In the genomic region with DNA sequence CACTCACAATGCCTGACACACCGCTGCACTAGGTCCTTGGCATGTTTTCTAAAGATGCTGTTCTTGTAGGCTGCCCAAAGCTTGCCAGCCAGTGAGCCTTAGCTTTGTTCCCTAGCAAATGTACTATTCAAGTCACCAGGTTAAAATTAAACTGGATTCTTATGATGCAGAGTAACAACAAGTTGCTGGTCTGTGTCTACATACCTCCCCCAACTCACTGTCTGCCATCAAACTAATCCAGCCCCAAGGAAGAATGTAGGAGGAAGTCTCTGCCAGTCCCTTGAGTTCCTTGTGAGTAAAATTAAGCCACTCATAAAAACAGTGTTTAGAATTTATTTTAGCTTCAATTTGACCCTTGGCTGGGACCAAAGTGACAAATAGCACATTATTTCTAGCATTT, we compare ENCODE assay signal across 30 mouse cellular contexts. TPM values are rescaled to one million over a fixed set of nuclear protein-coding genes. Genes with fewer than 3 reads are reported as not detected.
"Had no signal": no experiment of that assay in that cellular context is flagged by ENCODE, and none has a peak within 500 bp of the region (broad histone marks: within the 10 kb centered on the region; RNA-seq: fewer than 3 reads in every experiment).

No protein-coding gene starts in this region.

- H3K4me2 ChIP-seq: limb, embryonic 13.5 days; liver, embryonic 12.5 days; liver, embryonic 15.5 days; lung, embryonic 15.5 days; midbrain, embryonic 13.5 days; neural tube, embryonic 13.5 days had no signal

- H3K27ac ChIP-seq: limb, embryonic 10.5 days; limb, embryonic 13.5 days; liver, embryonic 12.5 days; liver, embryonic 15.5 days; lung, embryonic 15.5 days; midbrain, embryonic 10.5 days; midbrain, embryonic 13.5 days; neural tube, embryonic 13.5 days had no signal

- DNase-seq: kidney, adult 11 months; kidney, adult 9 months; kidney, postnatal 4 days; layer of hippocampus, adult 9-11 months; layer of hippocampus, postnatal 36 days; liver; lung, adult 18-20 months; lung, postnatal 10 days; lung, postnatal 36 days; retina, postnatal 1 day; right cerebral cortex, postnatal 4 days; thymus, adult 18-20 months; thymus, postnatal 36 days had no signal

- H3K27me3 ChIP-seq: limb, embryonic 13.5 days; liver, embryonic 12.5 days; liver, embryonic 15.5 days; lung, embryonic 15.5 days; midbrain, embryonic 13.5 days; neural tube, embryonic 13.5 days had no signal

- H3K36me3 ChIP-seq: limb, embryonic 10.5 days; limb, embryonic 13.5 days; liver, embryonic 12.5 days; liver, embryonic 15.5 days; lung, embryonic 15.5 days; midbrain, embryonic 10.5 days; midbrain, embryonic 13.5 days; neural tube, embryonic 13.5 days had no signal

- H3K4me1 ChIP-seq: limb, embryonic 10.5 days; limb, embryonic 13.5 days; liver, embryonic 12.5 days; liver, embryonic 15.5 days; lung, embryonic 15.5 days; megakaryocyte, embryonic 14.5 days; midbrain, embryonic 10.5 days; midbrain, embryonic 13.5 days; neural tube, embryonic 13.5 days had no signal

- H3K9me3 ChIP-seq: limb, embryonic 10.5 days; limb, embryonic 13.5 days; liver, embryonic 12.5 days; liver, embryonic 15.5 days; lung, embryonic 15.5 days; megakaryocyte, embryonic 14.5 days; midbrain, embryonic 10.5 days; midbrain, embryonic 13.5 days; neural tube, embryonic 13.5 days had no signal

- H3K4me3 ChIP-seq: limb, embryonic 10.5 days; limb, embryonic 13.5 days; liver, embryonic 12.5 days; liver, embryonic 15.5 days; lung, embryonic 15.5 days; megakaryocyte, embryonic 14.5 days; midbrain, embryonic 10.5 days; midbrain, embryonic 13.5 days; myocyte; neural tube, embryonic 13.5 days had no signal

- ATAC-seq: liver, embryonic 12.5 days; midbrain, embryonic 13.5 days; midbrain, embryonic 16.5 days had no signal

- H3K9ac ChIP-seq: limb, embryonic 13.5 days; liver, embryonic 12.5 days; liver, embryonic 15.5 days; lung, embryonic 15.5 days; midbrain, embryonic 13.5 days; neural tube, embryonic 13.5 days had no signal

RNA-seq across cellular contexts. Expression of a gene that starts 3.7 kb away (rescaled TPM):
- total RNA-seq: layer of hippocampus, adult 18-20 months; left cerebral cortex, postnatal 14 days; monocyte, adult 5-6 weeks; neutrophil, adult 5-6 weeks had no signal
- polyA plus RNA-seq: midbrain, embryonic 10.5 days; myocyte; stomach, embryonic 14.5 days; urinary bladder, adult 2 months had no signal
